Mouse (Mus musculus): Measurements from ENCODE around the gene Apbb1ip.

GRCm38 (mm10) chr2:22739369-22739768 is 34.5 kb upstream of the Apbb1ip start:
- no peak for TF ChIP-seq CTCF (IDR thresholded peaks at IDR 0.05; ENCODE audit: low read depth, low read length)
- TF ChIP-seq EP300 (IDR thresholded peaks at IDR 0.05; ENCODE audit: insufficient read depth, low read depth, low read length) = no peak
- TF ChIP-seq POLR2A (IDR thresholded peaks at IDR 0.05; ENCODE audit: insufficient read depth, low read length) = no peak
